Mouse (Mus musculus) spleen, adult 2 months (tissue): Measurements from ENCODE around the gene Aff4.

ENCODE experiments used
- CTCF ChIP-seq: fragments of 200-500 bp; IDR thresholded peaks from 2 replicates; pipeline ENCODE4 v1.5.1; 2011; ENCODE audit warnings: mild to moderate bottlenecking, inconsistent platforms; ENCODE audit not compliant: insufficient read depth, insufficient read length, insufficient replicate concordance; ENCODE audit errors: extremely low read depth
- POLR2A ChIP-seq: fragments of 200-500 bp; IDR thresholded peaks from 2 replicates; pipeline ENCODE4 v1.6.1; 2011; ENCODE audit warnings: low read depth, low read length, inconsistent platforms

GRCm38 (mm10) chr11:53430300-53430669 is 79.7 kb downstream of the Aff4 start:
- TF ChIP-seq CTCF (no peak), POLR2A (no peak)
